Mouse (Mus musculus): ENCODE results near the gene Tmem135. TPM values are rescaled to one million over a fixed set of nuclear protein-coding genes. Genes with fewer than 3 reads are reported as not detected.

Gene Tmem135
- total and polyA plus RNA-seq, 3 experiments: 7.4 to 33.9 TPM; not detected in 1

- peaks cover 8% of the 10 kb centered on the region for H3K79me2 ChIP-seq (ENCODE audit: control insufficient read depth, insufficient read depth, low read length, poor library complexity)
- H3K9me3 ChIP-seq (replicated peaks; ENCODE audit: insufficient read depth, low read length): no peaks in the 10 kb centered on the region
- DNase-seq (ENCODE audit: low read depth, low spot score): peak; percentile 21
- no peak overlapping the region for H3K4me3 ChIP-seq (ENCODE audit: control insufficient read depth in 1 of 2, insufficient read depth in 1 of 2, low read depth in 2 of 2, low read length in 2 of 2)
- no peak overlapping the region for H3K9ac ChIP-seq (ENCODE audit: control insufficient read depth, low read depth, low read length, poor library complexity, severe bottlenecking)
- H3K27me3 ChIP-seq (ENCODE audit: control insufficient read depth in 1 of 2, insufficient read depth in 2 of 2, low read length in 2 of 2): no peaks in the 10 kb centered on the region; a peak in 2 of 4 replicates
- H3K36me3 ChIP-seq (ENCODE audit: control insufficient read depth in 1 of 2, insufficient read depth in 2 of 2, low read length in 2 of 2): peaks cover 0 to 14% of the 10 kb centered on the region in 2 experiments; a peak in 2 of 4 replicates
- H3K4me1 ChIP-seq (ENCODE audit: control insufficient read depth in 1 of 2, insufficient read depth in 2 of 2, low read length in 2 of 2): peaks cover 5 to 9% of the 10 kb centered on the region in 2 experiments
- H3K27ac ChIP-seq (ENCODE audit: control insufficient read depth, low read depth, low read length): no peak overlapping the region
- TF ChIP-seq ZMIZ1 (IDR thresholded peaks at IDR 0.05; ENCODE audit: low read depth, low read length): no peak
- no peak for TF ChIP-seq ZKSCAN1 (IDR thresholded peaks at IDR 0.05; ENCODE audit: low read depth, low read length)
- TF ChIP-seq MEF2A (IDR thresholded peaks at IDR 0.05; ENCODE audit: extremely low read depth, insufficient replicate concordance, low read depth, low read length, poor library complexity, severe bottlenecking): no peak
- no peak for TF ChIP-seq MAZ (IDR thresholded peaks at IDR 0.05; ENCODE audit: low read depth, low read length)
- TF ChIP-seq E2F4 (IDR thresholded peaks at IDR 0.05; ENCODE audit: borderline replicate concordance, low read depth, low read length): no peak
- TF ChIP-seq SMC3 (IDR thresholded peaks at IDR 0.05; ENCODE audit: low read depth, low read length): no peak
- no peak for TF ChIP-seq MAX (IDR thresholded peaks at IDR 0.05; ENCODE audit: low read length)
- no peak for TF ChIP-seq MYB (IDR thresholded peaks at IDR 0.05; ENCODE audit: low read depth, low read length)
- no peak for TF ChIP-seq ELF1 (IDR thresholded peaks at IDR 0.05; ENCODE audit: low read depth, low read length)
- no peak for TF ChIP-seq CHD2 (IDR thresholded peaks at IDR 0.05; ENCODE audit: low read length)
- no peak for TF ChIP-seq RAD21 (IDR thresholded peaks at IDR 0.05; ENCODE audit: low read depth, low read length)
- TF ChIP-seq EP300 (IDR thresholded peaks at IDR 0.05; ENCODE audit: low read depth in 1 of 2, low read length in 2 of 2): no peak
- no peak for TF ChIP-seq TAL1 (IDR thresholded peaks at IDR 0.05; ENCODE audit: low read length)
Observed at GRCm38 (mm10) chr7:89342021-89342420, 62.0 kb downstream of the Tmem135 start.

GRCm38 (mm10) chr7:89339808-89340207 is 64.2 kb downstream of the Tmem135 start:
- no peak overlapping the region for H3K4me3 ChIP-seq (ENCODE audit: control insufficient read depth in 1 of 2, insufficient read depth in 1 of 2, low read depth in 2 of 2, low read length in 2 of 2)
- H3K9ac ChIP-seq (ENCODE audit: control insufficient read depth, low read depth, low read length, poor library complexity, severe bottlenecking): no peak overlapping the region
- peaks cover 13% of the 10 kb centered on the region for H3K79me2 ChIP-seq (ENCODE audit: control insufficient read depth, insufficient read depth, low read length, poor library complexity)
- no peaks in the 10 kb centered on the region; a peak in 1 of 4 replicates for H3K27me3 ChIP-seq (ENCODE audit: control insufficient read depth in 1 of 2, insufficient read depth in 2 of 2, low read length in 2 of 2)
- no peak overlapping the region for H3K27ac ChIP-seq (ENCODE audit: control insufficient read depth, low read depth, low read length)
- peaks cover 12 to 13% of the 10 kb centered on the region in 2 experiments for H3K4me1 ChIP-seq (ENCODE audit: control insufficient read depth in 1 of 2, insufficient read depth in 2 of 2, low read length in 2 of 2)
- no peaks in the 10 kb centered on the region for H3K9me3 ChIP-seq (replicated peaks; ENCODE audit: insufficient read depth, low read length)
- H3K36me3 ChIP-seq (ENCODE audit: control insufficient read depth in 1 of 2, insufficient read depth in 2 of 2, low read length in 2 of 2): peaks cover 0 to 27% of the 10 kb centered on the region in 2 experiments; a peak in 2 of 4 replicates
- TF ChIP-seq E2F4 (IDR thresholded peaks at IDR 0.05; ENCODE audit: borderline replicate concordance, low read depth, low read length) (no peak), HCFC1 (IDR thresholded peaks at IDR 0.05; ENCODE audit: low read depth, low read length) (no peak), BHLHE40 (IDR thresholded peaks at IDR 0.05; ENCODE audit: borderline replicate concordance, low read depth, low read length) (no peak), RCOR1 (IDR thresholded peaks at IDR 0.05; ENCODE audit: low read depth, low read length) (no peak), NELFE (IDR thresholded peaks at IDR 0.05; ENCODE audit: low read depth, low read length) (no peak), SIN3A (IDR thresholded peaks at IDR 0.05; ENCODE audit: low read length) (no peak), SMC3 (IDR thresholded peaks at IDR 0.05; ENCODE audit: low read depth, low read length) (no peak), MAFK (IDR thresholded peaks at IDR 0.05; ENCODE audit: borderline replicate concordance, low read depth, low read length) (no peak), MEF2A (IDR thresholded peaks at IDR 0.05; ENCODE audit: extremely low read depth, insufficient replicate concordance, low read depth, low read length, poor library complexity, severe bottlenecking) (no peak)
- no peak for DNase-seq (ENCODE audit: low read depth, low spot score)
